ENCODE assay signal across 50 mouse cellular contexts in the genomic region with DNA sequence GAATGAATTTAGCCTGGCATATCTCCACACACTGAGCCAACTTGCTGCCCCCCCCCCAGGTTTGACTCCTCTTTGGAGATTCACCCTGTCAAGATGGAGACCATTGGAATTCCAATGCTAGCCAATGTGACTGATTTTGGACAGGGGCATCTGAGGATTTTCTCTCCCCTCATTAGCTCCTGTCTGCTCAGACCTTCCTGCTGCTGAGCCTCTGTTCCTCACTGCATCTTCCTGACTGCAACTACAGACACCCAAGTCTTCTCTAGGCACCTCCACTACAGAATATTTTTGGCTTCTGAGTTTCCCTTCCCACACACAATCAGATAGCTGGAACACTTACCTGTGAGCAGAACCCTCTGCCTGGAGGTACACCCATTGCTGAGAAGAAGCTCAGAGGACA. TPM values are rescaled to one million over a fixed set of nuclear protein-coding genes. Genes with fewer than 3 reads are reported as not detected.
"Had no signal": no experiment of that assay in that cellular context is flagged by ENCODE, and none has a peak within 500 bp of the region (broad histone marks: within the 10 kb centered on the region; RNA-seq: fewer than 3 reads in every experiment).

No protein-coding gene starts in this region.

- H3K27me3 ChIP-seq: heart, embryonic 12.5 days; heart, embryonic 13.5 days; heart, embryonic 15.5 days; hindbrain, embryonic 12.5 days; hindbrain, embryonic 13.5 days; hindbrain, embryonic 15.5 days; intestine, embryonic 15.5 days; kidney, embryonic 15.5 days had no signal

- H3K4me2 ChIP-seq: heart, embryonic 11.5 days; heart, embryonic 12.5 days; heart, embryonic 13.5 days; heart, embryonic 15.5 days; hindbrain, embryonic 12.5 days; hindbrain, embryonic 13.5 days; hindbrain, embryonic 14.5 days; hindbrain, embryonic 15.5 days; intestine, embryonic 15.5 days; kidney, embryonic 15.5 days had no signal

- ATAC-seq: hindbrain, embryonic 16.5 days; hindbrain, postnatal 0 days; inflammation-experienced regulatory T-cells, adult 6 months; intestine, embryonic 15.5 days; intestine, embryonic 16.5 days; intestine, postnatal 0 days had no signal

- H3K4me3 ChIP-seq: heart, embryonic 10.5 days; heart, embryonic 12.5 days; heart, embryonic 13.5 days; heart, embryonic 15.5 days; hindbrain, embryonic 10.5 days; hindbrain, embryonic 12.5 days; hindbrain, embryonic 13.5 days; hindbrain, embryonic 15.5 days; intestine, embryonic 15.5 days; kidney, embryonic 15.5 days; layer of hippocampus, adult 2 months had no signal

- DNase-seq: heart, postnatal 10 days; heart, postnatal 14 days; heart, postnatal 36 days; heart, postnatal 4 days; kidney, adult 11 months; kidney, adult 18-20 months; kidney, adult 2 months; kidney, adult 8-10 months; kidney, adult 9 months; kidney, postnatal 10 days; kidney, postnatal 14 days; kidney, postnatal 25 days; kidney, postnatal 36 days; kidney, postnatal 4 days; layer of hippocampus, adult 9-11 months; layer of hippocampus, postnatal 36 days had no signal

- H3K9ac ChIP-seq: heart, embryonic 12.5 days; heart, embryonic 13.5 days; heart, embryonic 15.5 days; hindbrain, embryonic 12.5 days; hindbrain, embryonic 13.5 days; hindbrain, embryonic 14.5 days; hindbrain, embryonic 15.5 days; intestine, embryonic 15.5 days; kidney, embryonic 15.5 days had no signal

- H3K27ac ChIP-seq: heart, embryonic 10.5 days; heart, embryonic 13.5 days; heart, embryonic 15.5 days; hindbrain, embryonic 10.5 days; hindbrain, embryonic 12.5 days; hindbrain, embryonic 13.5 days; hindbrain, embryonic 14.5 days; hindbrain, embryonic 15.5 days; hindbrain, postnatal 0 days; intestine, embryonic 15.5 days; kidney, embryonic 15.5 days; kidney, postnatal 0 days; layer of hippocampus, adult 2 months had no signal

- H3K36me3 ChIP-seq: heart, embryonic 10.5 days; heart, embryonic 12.5 days; heart, embryonic 13.5 days; heart, embryonic 15.5 days; hindbrain, embryonic 10.5 days; hindbrain, embryonic 12.5 days; hindbrain, embryonic 13.5 days; hindbrain, embryonic 15.5 days; intestine, embryonic 15.5 days; kidney, embryonic 15.5 days had no signal

- H3K9me3 ChIP-seq: heart, embryonic 10.5 days; heart, embryonic 12.5 days; heart, embryonic 13.5 days; heart, embryonic 15.5 days; hindbrain, embryonic 12.5 days; hindbrain, embryonic 13.5 days; hindbrain, embryonic 15.5 days; intestine, embryonic 15.5 days; kidney, embryonic 15.5 days had no signal

- H3K4me1 ChIP-seq: heart, embryonic 10.5 days; heart, embryonic 12.5 days; heart, embryonic 13.5 days; heart, embryonic 15.5 days; hindbrain, embryonic 10.5 days; hindbrain, embryonic 12.5 days; hindbrain, embryonic 13.5 days; hindbrain, embryonic 15.5 days; intestine, embryonic 15.5 days; kidney, embryonic 15.5 days had no signal

RNA-seq across cellular contexts. Expression of gene Psg20, which starts 0.4 kb away (rescaled TPM):
- total RNA-seq: heart, postnatal 10 days; heart, postnatal 14 days; heart, postnatal 25 days; heart, postnatal 36 days; heart, postnatal 4 days; hematopoietic stem cell, adult 5-6 weeks; hindbrain, postnatal 0 days; layer of hippocampus, adult 18-20 months; layer of hippocampus, adult 2 months; layer of hippocampus, adult 8-10 months; layer of hippocampus, postnatal 10 days; layer of hippocampus, postnatal 14 days; layer of hippocampus, postnatal 25 days; layer of hippocampus, postnatal 36 days had no signal
- polyA plus RNA-seq: heart, embryonic 10.5 days; heart, embryonic 11.5 days; heart, embryonic 12.5 days; heart, embryonic 13.5 days; heart, embryonic 14.5 days; heart, embryonic 15.5 days; heart, embryonic 16.5 days; heart, postnatal 0 days; hindbrain, embryonic 10.5 days; hindbrain, embryonic 11.5 days; hindbrain, embryonic 12.5 days; hindbrain, embryonic 13.5 days; hindbrain, embryonic 14.5 days; hindbrain, embryonic 16.5 days; hindbrain, postnatal 0 days; inflammation-experienced regulatory T-cells, adult 6 months; intestine, embryonic 14.5 days; intestine, embryonic 15.5 days; intestine, embryonic 16.5 days; intestine, postnatal 0 days; kidney, adult 2 months; kidney, embryonic 14.5 days; kidney, embryonic 15.5 days; kidney, embryonic 16.5 days; kidney, postnatal 0 days; large intestine, adult 2 months had no signal

RNA-seq across cellular contexts. Expression of gene Psg21, which starts 29.1 kb away (rescaled TPM):
- total RNA-seq: heart, postnatal 10 days; heart, postnatal 14 days; heart, postnatal 25 days; heart, postnatal 36 days; heart, postnatal 4 days; hematopoietic stem cell, adult 5-6 weeks; hindbrain, postnatal 0 days; layer of hippocampus, adult 18-20 months; layer of hippocampus, adult 2 months; layer of hippocampus, adult 8-10 months; layer of hippocampus, postnatal 10 days; layer of hippocampus, postnatal 14 days; layer of hippocampus, postnatal 25 days; layer of hippocampus, postnatal 36 days had no signal
- polyA plus RNA-seq: heart, embryonic 10.5 days; heart, embryonic 11.5 days; heart, embryonic 12.5 days; heart, embryonic 13.5 days; heart, embryonic 14.5 days; heart, embryonic 15.5 days; heart, embryonic 16.5 days; heart, postnatal 0 days; hindbrain, embryonic 10.5 days; hindbrain, embryonic 11.5 days; hindbrain, embryonic 12.5 days; hindbrain, embryonic 13.5 days; hindbrain, embryonic 14.5 days; hindbrain, embryonic 15.5 days; hindbrain, embryonic 16.5 days; hindbrain, postnatal 0 days; inflammation-experienced regulatory T-cells, adult 6 months; intestine, embryonic 14.5 days; intestine, embryonic 15.5 days; intestine, embryonic 16.5 days; intestine, postnatal 0 days; kidney, adult 2 months; kidney, embryonic 14.5 days; kidney, embryonic 15.5 days; kidney, embryonic 16.5 days; kidney, postnatal 0 days; large intestine, adult 2 months had no signal

RNA-seq across cellular contexts. Expression of gene Psg22, which starts 32.3 kb away (rescaled TPM):
- total RNA-seq: heart, postnatal 10 days; heart, postnatal 14 days; heart, postnatal 25 days; heart, postnatal 36 days; heart, postnatal 4 days; hematopoietic stem cell, adult 5-6 weeks; hindbrain, postnatal 0 days; layer of hippocampus, adult 18-20 months; layer of hippocampus, adult 2 months; layer of hippocampus, adult 8-10 months; layer of hippocampus, postnatal 10 days; layer of hippocampus, postnatal 14 days; layer of hippocampus, postnatal 25 days; layer of hippocampus, postnatal 36 days had no signal
- polyA plus RNA-seq: heart, embryonic 10.5 days; heart, embryonic 11.5 days; heart, embryonic 12.5 days; heart, embryonic 13.5 days; heart, embryonic 14.5 days; heart, embryonic 16.5 days; hindbrain, embryonic 10.5 days; hindbrain, embryonic 11.5 days; hindbrain, embryonic 12.5 days; hindbrain, embryonic 13.5 days; hindbrain, embryonic 14.5 days; hindbrain, embryonic 15.5 days; hindbrain, embryonic 16.5 days; hindbrain, postnatal 0 days; inflammation-experienced regulatory T-cells, adult 6 months; intestine, embryonic 14.5 days; intestine, embryonic 15.5 days; intestine, embryonic 16.5 days; intestine, postnatal 0 days; kidney, embryonic 14.5 days; kidney, embryonic 15.5 days; kidney, embryonic 16.5 days; kidney, postnatal 0 days; large intestine, adult 2 months had no signal
